12 mouse cellular contexts compared by ENCODE assay signal in the genomic region with DNA sequence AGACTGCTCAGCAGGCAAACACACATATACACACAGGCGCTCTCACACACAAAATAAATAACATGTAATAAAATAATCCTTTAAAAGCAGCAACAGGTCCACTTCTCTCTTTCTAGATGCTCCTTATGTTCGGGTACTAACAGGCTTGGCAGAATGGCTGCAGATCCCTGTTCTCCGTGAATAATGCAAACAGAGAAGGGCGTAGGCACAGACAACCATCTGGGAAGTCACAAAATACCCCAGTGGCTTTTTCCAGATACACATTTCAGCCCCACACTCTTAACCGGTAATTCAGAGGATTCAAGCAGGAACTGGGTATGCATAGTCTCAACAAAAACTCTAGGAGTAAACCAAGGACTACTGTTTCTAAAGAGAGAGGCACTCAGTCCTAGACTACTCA. TPM values are rescaled to one million over a fixed set of nuclear protein-coding genes. Genes with fewer than 3 reads are reported as not detected.
"Had no signal": no experiment of that assay in that cellular context is flagged by ENCODE, and none has a peak within 500 bp of the region (broad histone marks: within the 10 kb centered on the region; RNA-seq: fewer than 3 reads in every experiment).

No protein-coding gene starts in this region.

- DNase-seq: retina, postnatal 1 day; right cerebral cortex, adult 18-20 months; right cerebral cortex, postnatal 14 days; right cerebral cortex, postnatal 4 days; spleen, adult 18-20 months; thymus, adult 18-20 months; thymus, adult 2 months; thymus, postnatal 14 days; thymus, postnatal 25 days; thymus, postnatal 36 days; thymus, postnatal 4 days had no signal

RNA-seq across cellular contexts. Expression of gene Crabp1, which starts 38.2 kb away (rescaled TPM):
- total RNA-seq: neutrophil, adult 5-6 weeks had no signal
